8 mouse cellular contexts compared by ENCODE assay signal in genomic region chr2:29802075-29802826, GRCm38 (mm10). TPM values are rescaled to one million over a fixed set of nuclear protein-coding genes. Genes with fewer than 3 reads are reported as not detected.
DNase-seq lines count a peak whose midpoint lies in the region; ATAC-seq and TF ChIP-seq lines count a peak whose summit lies in the region.

Gene Slc27a4 (plus strand): TSS chr2:29802634.

- TF ChIP-seq POLR2A in liver, adult 2 months (IDR thresholded peaks at IDR 0.05; ENCODE audit: extremely low read depth, insufficient read depth, low read length), result peak; percentile 71
- peak; percentile 97 for TF ChIP-seq POLR2A in myocyte (IDR thresholded peaks at IDR 0.05; ENCODE audit: insufficient read length, low read depth)

- no peaks in the 10 kb centered on the region for H3K27me3 ChIP-seq in heart, embryonic 10.5 days (ENCODE audit: insufficient read depth, poor library complexity, severe bottlenecking)
- no peaks in the 10 kb centered on the region for H3K27me3 ChIP-seq in kidney, embryonic 16.5 days (ENCODE audit: insufficient read depth, low read length)
- no peaks in the 10 kb centered on the region for H3K27me3 ChIP-seq in liver, adult 2 months (ENCODE audit: control insufficient read depth, insufficient read depth, low read length)
- no peaks in the 10 kb centered on the region for H3K27me3 ChIP-seq in myocyte (ENCODE audit: control insufficient read depth, insufficient read depth, insufficient read length)
- H3K27me3 ChIP-seq in splenic B cell, adult 2 months (ENCODE audit: control insufficient read depth, insufficient read depth, low read length, poor library complexity, severe bottlenecking), result no peaks in the 10 kb centered on the region

- peak within 1 kb of the TSS; percentile 82 for H3K27ac ChIP-seq in heart, embryonic 10.5 days
- peak within 1 kb of the TSS; percentile 43; the same call in 1 of the 2 replicates for H3K27ac ChIP-seq in kidney, embryonic 16.5 days (ENCODE audit: low read length)
- H3K27ac ChIP-seq in liver, adult 2 months (replicated peaks; ENCODE audit: insufficient read depth, low read depth, low read length), result no peak within 1 kb of the TSS

- peak within 1 kb of the TSS; percentile 87 for H3K9ac ChIP-seq in kidney, embryonic 16.5 days (replicated peaks; ENCODE audit: low read length)
- H3K9ac ChIP-seq in liver, adult 2 months (ENCODE audit: low read depth, low read length), result peak within 1 kb of the TSS; percentile 91

- peak; percentile 95 for DNase-seq in B cell, adult 2 months
- DNase-seq in brain, adult 2 months (ENCODE audit: low read depth, low spot score), result peak; percentile 97
- DNase-seq in heart, embryonic 10.5 days (ENCODE audit: low spot score), result peak; percentile 97
- peak; percentile 87 for DNase-seq in liver, adult 2 months (ENCODE audit: extremely low read depth, low read depth, low spot score)
- DNase-seq in splenic B cell, adult 2 months (ENCODE audit: low read depth, low spot score), result peak; percentile 91

- no peaks in the 10 kb centered on the region for H3K9me3 ChIP-seq in heart, embryonic 10.5 days
- no peaks in the 10 kb centered on the region for H3K9me3 ChIP-seq in kidney, embryonic 16.5 days (ENCODE audit: low read length)

- H3K4me3 ChIP-seq in heart, embryonic 10.5 days, result peak within 1 kb of the TSS; percentile 84
- peak within 1 kb of the TSS; percentile 89 for H3K4me3 ChIP-seq in kidney, embryonic 16.5 days (ENCODE audit: low read length)
- peak within 1 kb of the TSS; percentile 86 for H3K4me3 ChIP-seq in liver, adult 2 months (ENCODE audit: insufficient read depth, low read depth, low read length)
- peak within 1 kb of the TSS; percentile 37 for H3K4me3 ChIP-seq in myocyte

- peak within 1 kb of the TSS; percentile 38 for H3ac ChIP-seq in myocyte (ENCODE audit: control insufficient read depth, insufficient read length)

- H3K79me2 ChIP-seq in liver, adult 2 months (ENCODE audit: control insufficient read depth, insufficient read depth, low read length), result no peaks in the 10 kb centered on the region; the same call in 1 of the 2 replicates
- no peaks in the 10 kb centered on the region for H3K79me2 ChIP-seq in myocyte (ENCODE audit: control insufficient read depth, insufficient read depth)

- TF ChIP-seq CTCF in liver, adult 2 months (IDR thresholded peaks at IDR 0.05; ENCODE audit: low read depth, low read length), result 0 out of 2 replicates have a peak, but pooled peaks have one; percentile 17

- peak within 1 kb of the TSS; percentile 91 for H3K4me2 ChIP-seq in kidney, embryonic 16.5 days (replicated peaks; ENCODE audit: low read depth, low read length)
- peak within 1 kb of the TSS; percentile 84 for H3K4me2 ChIP-seq in myocyte (ENCODE audit: low read depth)

- H3K36me3 ChIP-seq in heart, embryonic 10.5 days, result peaks cover 31% of the 10 kb centered on the region
- peaks cover 15% of the 10 kb centered on the region for H3K36me3 ChIP-seq in kidney, embryonic 16.5 days (ENCODE audit: insufficient read depth, low read length)
- peaks cover 2% of the 10 kb centered on the region; the same call in 1 of the 2 replicates for H3K36me3 ChIP-seq in liver, adult 2 months (ENCODE audit: control insufficient read depth, insufficient read depth, low read length)
- H3K36me3 ChIP-seq in myocyte (ENCODE audit: control insufficient read depth, insufficient read depth), result peaks cover 10% of the 10 kb centered on the region
- no peaks in the 10 kb centered on the region for H3K36me3 ChIP-seq in splenic B cell, adult 2 months (ENCODE audit: control insufficient read depth, insufficient read depth, low read length, poor library complexity, severe bottlenecking)

- peak; percentile 95 for ATAC-seq in erythroblast, adult 5-6 weeks (replicated peaks; ENCODE audit: low FRiP score, poor library complexity, severe bottlenecking)
- ATAC-seq in kidney, embryonic 16.5 days (ENCODE audit: low FRiP score, low TSS enrichment), result peak; percentile 98

- peaks cover 19% of the 10 kb centered on the region for H3K4me1 ChIP-seq in heart, embryonic 10.5 days
- peaks cover 7% of the 10 kb centered on the region for H3K4me1 ChIP-seq in kidney, embryonic 16.5 days (ENCODE audit: insufficient read depth, low read length)
- peaks cover 8% of the 10 kb centered on the region; the same call in 1 of the 2 replicates for H3K4me1 ChIP-seq in liver, adult 2 months (ENCODE audit: control insufficient read depth, insufficient read depth, low read length)

- 5% methylated on average over 28 of the region's 28 CpGs for WGBS in heart, embryonic 10.5 days
- WGBS in kidney, embryonic 16.5 days, result 4% methylated on average over 27 of the region's 28 CpGs
- WGBS in liver, adult 2 months, result 2% methylated on average over 28 of the region's 28 CpGs

TF ChIP-seq in myocyte, 11 proteins besides CTCF, POLR2A, EP300 and RAD21:
- TF ChIP-seq MYOG (IDR thresholded peaks at IDR 0.05; ENCODE audit: control insufficient read depth in 1 of 3, insufficient read depth in 1 of 3, insufficient read length in 2 of 3, low read depth in 2 of 3), result peak in 1 of 3 experiments; percentile 34
- no peak for TF ChIP-seq E2F4 (IDR thresholded peaks at IDR 0.05; ENCODE audit: insufficient read depth)
- peak; percentile 43 for TF ChIP-seq SRF (IDR thresholded peaks at IDR 0.05; ENCODE audit: control insufficient read depth, insufficient read length, low read depth)
- no peak for TF ChIP-seq MAX (IDR thresholded peaks at IDR 0.05; ENCODE audit: low read depth)
- peak in 1 of 3 experiments; percentile 41 for TF ChIP-seq MYOD1 (IDR thresholded peaks at IDR 0.05; ENCODE audit: control insufficient read depth in 1 of 3, insufficient read length in 2 of 3, low read depth in 2 of 3)
- TF ChIP-seq POLR2AphosphoS2 (IDR thresholded peaks at IDR 0.05; ENCODE audit: insufficient read length, low read depth), result peak; percentile 86

RNA-seq across cellular contexts. Expression of gene Slc27a4, which starts in this region (rescaled TPM):
- 1.9 and 4.2 TPM in 2 replicates for total RNA-seq in erythroblast, adult 5-6 weeks (2015; ENCODE audit: low replicate concordance)
- total RNA-seq in erythroblast, adult 5-6 weeks (2017; ENCODE audit: low replicate concordance), result 5.1 and 9.8 TPM in 2 replicates
- 8.4 and 9.5 TPM in 2 replicates for polyA plus RNA-seq in heart, embryonic 10.5 days (2016; fragmentation: Nextera tagmentation; extraction: Ambion mirVana)
- polyA plus RNA-seq in kidney, embryonic 16.5 days (2015; fragmentation: Nextera tagmentation; extraction: Ambion mirVana), result 16.5 and 17.7 TPM in 2 replicates
- total RNA-seq in liver, adult 2 months (2014; rRNA removed), result 9.2 and 13.8 TPM in 2 replicates
- polyA plus RNA-seq in liver, adult 2 months (2012; rRNA removed), result 29.4 and 31.5 TPM in 2 replicates
- polyA plus RNA-seq in myocyte (2012; fragmentation: generic; extraction: Trizol), result 26.8 TPM

Comparison
In these comparisons a context has a peak if more than half of its experiments do, and no peak if none do; other contexts are left out.
1. H3K4me3 ChIP-seq: peak in every context shown above with its lines; median percentile 89 in kidney, embryonic 16.5 days; 86 in liver, adult 2 months; 84 in heart, embryonic 10.5 days; 37 in myocyte.